Mouse (Mus musculus) brown adipose tissue, adult 24 weeks (tissue): ENCODE measurements at regions not wholly inside any gene's neighbourhood (a gene's known extent, or its start where the extent isn't known, plus 50 kb on each side); places are given as distances from the start of the nearest gene placed in this dataset.
"Not testable (repeated sequence)": the region's sequence is repeated elsewhere in the genome, so short reads cannot be mapped to it uniquely, and the experiment has no call there.

ENCODE experiments used
- H3K27ac ChIP-seq: fragments of 200-500 bp; replicated peaks from 2 replicates; pipeline ENCODE4 v1.5.1; 2012; ENCODE audit warnings: low read depth, mild to moderate bottlenecking, low read length
- H3K4me1 ChIP-seq: fragments of 200-500 bp; 2 replicates; pipeline ENCODE4 v1.6.1; 2012; ENCODE audit warnings: low read length, mixed read lengths; ENCODE audit not compliant: control insufficient read depth, insufficient read depth, insufficient read length
- H3K4me3 ChIP-seq: fragments of 200-500 bp; 2 replicates; pipeline ENCODE4 v1.5.1; 2012; ENCODE audit warnings: low read depth, mild to moderate bottlenecking, low read length, moderate library complexity; ENCODE audit not compliant: insufficient read depth

DNA sequence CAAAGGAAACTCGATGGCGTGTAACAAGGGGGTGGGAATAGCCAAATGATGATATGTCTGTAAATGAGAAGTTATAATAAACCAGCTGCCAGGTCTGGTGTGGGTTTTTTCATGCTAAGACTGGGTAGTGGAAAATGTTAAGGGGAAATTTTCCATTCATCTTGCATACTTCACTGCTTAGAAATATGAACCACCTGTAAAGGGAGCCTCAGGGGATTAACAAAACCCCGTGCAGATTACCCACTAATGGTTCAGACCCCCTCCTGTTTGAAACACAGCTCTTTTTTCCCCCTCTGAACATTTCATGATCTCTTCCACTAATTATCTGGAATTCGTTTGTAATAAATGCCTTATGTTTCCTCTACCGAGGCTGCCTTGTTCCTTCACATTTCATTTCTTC lies 446.0 kb upstream of the Hsf2 start:
- Histone ChIP-seq H3K4me3 (no peak overlapping the region), H3K27ac (no peak overlapping the region), H3K4me1 (no peaks in the 10 kb centered on the region)

DNA sequence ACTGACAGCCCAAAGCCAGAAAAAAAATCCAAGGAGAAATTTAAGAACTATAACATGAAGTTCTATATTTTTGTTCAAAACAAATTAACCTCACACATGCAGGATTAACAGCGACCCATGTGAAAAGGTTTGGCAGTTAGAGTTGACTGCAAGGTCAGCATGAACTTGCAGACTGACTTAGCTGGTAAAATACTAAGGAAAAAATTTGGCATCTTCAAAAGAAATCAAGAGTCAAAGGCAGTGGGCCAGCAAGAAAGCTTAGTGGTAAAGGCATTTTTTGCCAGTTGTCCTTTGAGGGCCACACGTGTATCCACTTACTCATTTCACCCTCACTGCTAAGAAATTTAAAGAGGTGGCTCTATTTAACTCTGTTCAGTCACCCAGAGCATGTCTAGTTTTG lies 440.2 kb upstream of the Hsf2 start:
- no peaks in the 10 kb centered on the region; the same call in 1 of the 2 replicates for H3K4me1 ChIP-seq
- H3K27ac ChIP-seq = no peak overlapping the region
- no peak overlapping the region for H3K4me3 ChIP-seq

DNA sequence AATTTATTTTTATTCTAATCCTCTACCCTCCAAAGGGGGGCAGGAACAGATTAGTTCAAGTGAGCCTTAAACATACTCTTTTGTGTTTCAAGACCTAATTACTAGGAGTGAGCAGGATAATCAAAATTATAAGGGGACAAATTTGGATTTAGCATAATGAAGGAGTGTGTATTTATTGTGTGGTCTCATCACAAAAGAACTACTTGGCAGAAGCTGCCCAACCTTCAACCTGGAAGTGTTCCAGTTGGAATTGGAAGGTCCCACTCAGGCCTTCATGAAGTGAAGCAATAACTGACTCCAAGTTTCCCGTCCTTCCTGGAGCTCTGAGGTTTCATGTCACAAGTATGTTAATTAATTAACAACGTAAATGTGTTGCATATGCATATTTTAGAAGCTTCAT lies 439.3 kb upstream of the Hsf2 start:
- H3K27ac ChIP-seq = peak overlapping the region; percentile 73
- H3K4me1 ChIP-seq = no peaks in the 10 kb centered on the region; the same call in 1 of the 2 replicates
- no peak overlapping the region for H3K4me3 ChIP-seq

DNA sequence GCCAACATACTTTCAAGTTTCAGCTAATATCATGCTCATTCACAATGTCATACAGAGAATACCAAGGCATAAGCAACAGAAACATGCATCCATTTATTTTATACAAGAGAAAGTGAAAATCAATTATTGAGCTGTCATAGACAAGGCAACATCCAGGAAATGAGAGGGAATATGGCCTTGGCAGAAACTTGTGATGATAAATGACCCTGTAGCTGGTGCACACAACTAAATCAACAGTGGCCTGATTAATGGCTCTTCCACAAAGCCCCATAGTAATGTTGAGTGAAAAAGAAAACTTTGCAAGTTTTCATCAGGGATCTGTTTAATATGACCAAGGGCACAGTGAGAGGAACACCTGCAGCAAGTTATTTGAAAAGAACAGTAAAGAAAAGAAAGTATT lies 438.5 kb upstream of the Hsf2 start:
- no peak overlapping the region for H3K27ac ChIP-seq

DNA sequence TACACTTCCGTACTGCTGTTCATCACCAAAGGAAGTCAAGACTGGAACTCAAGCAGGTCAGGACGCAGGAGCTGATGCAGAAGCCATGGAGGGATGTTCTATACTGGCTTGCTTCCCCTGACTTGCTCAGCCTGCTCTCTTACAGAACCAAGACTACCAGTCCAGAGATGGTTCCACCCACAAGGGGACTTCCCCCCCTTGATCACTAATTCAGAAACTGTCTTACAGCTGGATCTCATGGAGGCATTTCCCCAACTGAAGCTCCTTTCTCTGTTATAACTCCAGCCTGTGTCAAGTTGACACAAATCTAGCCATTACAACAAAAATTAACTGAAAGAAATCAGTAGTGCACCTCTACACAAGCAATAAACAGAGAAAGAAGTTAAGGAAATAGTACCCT lies 432.8 kb upstream of the Hsf2 start:
- not testable (repeated sequence) for H3K4me1 ChIP-seq, H3K27ac ChIP-seq, H3K4me3 ChIP-seq

More for the DNA sequence above, 438.5 kb upstream of the Hsf2 start:
- Histone ChIP-seq H3K4me1 (no peaks in the 10 kb centered on the region; the same call in 1 of the 2 replicates), H3K4me3 (no peak overlapping the region)

DNA sequence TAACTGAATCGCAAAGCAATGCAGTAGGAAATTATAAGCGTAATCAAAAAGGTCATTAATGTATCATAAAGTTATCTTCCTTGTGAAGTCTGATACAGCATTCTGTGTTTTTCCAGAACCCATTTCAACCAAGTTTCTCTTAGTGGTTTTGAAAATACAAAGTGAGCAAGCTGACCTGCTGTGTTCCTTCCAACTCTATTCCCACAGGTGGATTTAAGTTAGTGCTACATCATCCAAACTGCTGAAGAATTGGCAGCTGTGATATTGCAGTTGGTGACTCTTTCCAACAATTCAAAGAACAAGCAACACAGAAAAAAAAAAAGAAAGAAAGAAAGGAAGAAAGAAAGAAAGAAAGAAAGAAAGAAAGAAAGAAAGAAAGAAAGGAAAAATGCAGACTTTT lies 396.1 kb upstream of the Hsf2 start:
- H3K4me1 ChIP-seq = no peaks in the 10 kb centered on the region
- H3K4me3 ChIP-seq = no peak overlapping the region
- H3K27ac ChIP-seq = no peak overlapping the region

DNA sequence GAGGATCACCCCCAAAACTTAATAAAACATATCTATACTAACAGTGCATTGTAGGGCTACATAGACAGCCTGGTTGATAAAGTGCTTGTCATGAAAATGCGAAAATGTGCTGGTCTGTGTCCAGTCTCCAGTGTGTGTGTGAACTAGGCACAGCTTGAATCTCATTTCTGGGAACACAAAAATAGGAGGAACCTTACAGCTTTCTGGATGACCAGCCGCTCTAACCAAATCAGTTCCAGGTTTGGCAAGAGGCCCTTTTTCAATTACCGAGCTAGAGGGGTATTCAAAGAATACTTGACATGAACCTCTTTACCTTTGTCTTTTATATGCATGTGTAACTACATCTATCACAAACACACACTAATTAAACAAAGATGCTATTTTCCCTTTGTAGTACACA lies 390.3 kb upstream of the Hsf2 start:
- no peak overlapping the region for H3K27ac ChIP-seq
- no peak overlapping the region for H3K4me3 ChIP-seq
- H3K4me1 ChIP-seq = no peaks in the 10 kb centered on the region

DNA sequence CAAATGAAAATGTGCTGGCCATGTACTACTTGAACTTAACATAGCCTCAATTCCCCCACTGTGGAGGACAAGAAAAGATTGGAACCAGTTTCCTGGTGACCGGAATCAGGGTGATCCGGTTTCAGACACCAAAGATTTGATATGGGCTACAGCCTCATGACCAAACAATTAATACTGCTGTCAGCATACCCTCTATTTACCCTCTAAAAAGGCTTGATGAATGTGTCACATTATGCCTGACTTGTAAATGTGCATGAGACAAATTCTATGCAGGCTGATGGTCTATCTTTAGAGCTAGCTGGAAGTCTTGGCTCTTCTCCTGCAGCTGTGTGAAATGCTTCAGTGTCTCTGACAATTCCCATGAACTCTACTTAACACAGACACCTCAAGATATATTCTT lies 372.8 kb upstream of the Hsf2 start:
- H3K4me1 ChIP-seq = no peaks in the 10 kb centered on the region
- H3K4me3 ChIP-seq = no peak overlapping the region
- no peak overlapping the region for H3K27ac ChIP-seq

DNA sequence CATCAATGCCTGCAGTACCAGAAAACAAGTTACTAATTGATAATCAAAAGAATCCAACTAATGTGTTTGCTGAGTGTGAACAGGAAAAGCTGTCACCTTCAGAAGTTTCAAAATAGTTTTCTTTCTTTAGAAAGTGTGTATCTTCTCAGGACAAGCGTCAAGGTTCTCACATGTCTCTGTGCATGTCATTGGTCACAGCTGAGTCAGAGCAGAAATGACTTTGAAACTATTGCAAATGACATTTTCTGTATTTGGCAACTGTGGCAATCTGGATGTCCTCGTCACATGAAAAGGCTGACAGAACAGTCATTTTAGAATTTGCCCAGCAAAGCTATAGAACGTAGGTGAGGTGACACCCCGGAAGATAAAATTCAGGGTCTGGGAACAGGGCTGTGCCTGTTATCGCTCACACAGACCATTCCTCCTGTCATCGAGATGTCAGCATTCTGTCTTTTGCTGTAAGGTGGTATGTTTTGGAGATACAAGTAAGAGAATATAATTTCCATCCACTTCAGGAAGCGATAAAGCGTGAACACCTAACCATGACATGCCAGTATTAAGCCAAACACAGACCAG lies 371.4 kb upstream of the Hsf2 start:
- Histone ChIP-seq H3K4me3 (no peak overlapping the region), H3K4me1 (no peaks in the 10 kb centered on the region), H3K27ac (no peak overlapping the region)

DNA sequence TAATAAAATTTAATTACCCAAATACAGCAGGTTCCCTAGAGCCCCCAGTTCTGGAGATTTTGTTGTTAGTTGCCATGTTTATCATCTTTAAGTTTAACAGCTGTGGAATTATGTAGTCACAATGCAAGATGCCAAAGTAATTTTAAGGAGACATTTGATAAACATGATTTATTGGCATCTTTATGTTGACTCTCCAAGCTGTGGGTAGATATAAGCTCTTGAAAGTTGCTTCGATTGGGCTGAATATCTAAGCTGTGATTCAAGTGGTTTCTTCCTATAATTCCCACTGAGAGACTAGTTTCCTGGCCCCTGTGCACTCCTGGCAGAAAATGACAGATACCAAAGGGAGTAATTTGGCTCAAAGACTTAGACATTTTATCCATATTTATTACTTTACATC lies 364.7 kb upstream of the Hsf2 start:
- H3K27ac ChIP-seq = no peak overlapping the region
- no peaks in the 10 kb centered on the region for H3K4me1 ChIP-seq
- H3K4me3 ChIP-seq = no peak overlapping the region

DNA sequence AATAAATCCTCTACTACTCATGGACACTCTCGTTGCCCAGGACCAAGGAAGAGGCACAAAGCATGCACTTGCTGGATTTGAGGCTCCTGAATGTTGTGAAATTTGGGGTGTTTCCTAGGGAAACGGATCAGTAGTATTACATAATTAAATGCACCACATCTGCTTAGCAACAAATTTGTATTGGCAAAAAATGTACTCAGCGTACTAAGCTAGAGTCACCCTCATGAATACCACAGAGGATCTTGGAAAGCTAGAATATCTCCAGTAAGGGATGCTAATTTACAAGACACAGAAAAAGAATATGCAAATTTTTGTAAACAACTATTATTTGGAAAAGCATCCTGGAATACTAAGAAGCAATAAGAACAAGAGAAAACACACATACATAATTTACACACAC lies 359.0 kb upstream of the Hsf2 start:
- no peak overlapping the region for H3K4me3 ChIP-seq

DNA sequence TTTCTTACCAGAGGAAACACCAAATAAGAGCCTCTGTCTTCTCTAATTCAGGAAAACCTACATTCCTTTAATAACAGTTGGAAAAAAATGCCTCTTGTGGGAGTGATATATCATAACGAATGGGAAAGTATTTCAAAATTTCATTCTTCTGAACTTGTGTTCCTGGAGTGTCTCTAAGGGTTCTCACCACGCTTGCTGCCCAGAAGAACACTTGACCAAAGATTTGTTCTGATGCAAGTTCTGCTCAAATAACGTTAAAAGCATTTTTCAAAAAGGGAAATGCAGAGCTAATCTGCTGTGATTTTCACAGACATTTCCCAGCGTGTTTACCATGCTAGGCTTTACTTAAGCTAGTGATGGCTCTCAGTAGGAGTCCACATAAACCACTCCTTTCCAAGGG lies 329.8 kb upstream of the Hsf2 start:
- no peak overlapping the region; the same call in 1 of the 2 replicates for H3K27ac ChIP-seq
- no peak overlapping the region for H3K4me3 ChIP-seq
- H3K4me1 ChIP-seq = no peaks in the 10 kb centered on the region

More for the DNA sequence above, 359.0 kb upstream of the Hsf2 start:
- no peaks in the 10 kb centered on the region for H3K4me1 ChIP-seq
- H3K27ac ChIP-seq = no peak overlapping the region

DNA sequence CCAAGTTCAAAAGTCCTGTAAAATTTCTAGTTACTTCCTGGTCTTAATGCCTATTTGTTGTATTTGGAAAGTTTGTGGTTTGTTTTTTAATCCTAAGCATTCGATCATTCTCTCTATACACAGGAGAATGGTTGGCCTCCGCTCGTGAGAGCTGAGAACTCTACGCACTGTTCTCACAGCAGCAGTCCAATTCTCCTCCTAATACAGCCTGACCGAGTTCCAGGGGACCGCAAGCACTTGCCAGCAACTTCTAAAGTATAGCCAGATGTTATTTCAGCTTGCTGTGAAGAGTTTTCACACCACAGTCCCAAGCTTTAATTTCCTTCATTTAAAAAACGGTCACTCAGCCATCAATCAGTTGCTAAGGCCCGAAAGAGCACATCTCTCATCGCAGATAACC lies 329.3 kb upstream of the Hsf2 start:
- no peak overlapping the region for H3K4me3 ChIP-seq
- H3K4me1 ChIP-seq = no peaks in the 10 kb centered on the region
- peak overlapping the region; percentile 12; the same call in 1 of the 2 replicates for H3K27ac ChIP-seq

DNA sequence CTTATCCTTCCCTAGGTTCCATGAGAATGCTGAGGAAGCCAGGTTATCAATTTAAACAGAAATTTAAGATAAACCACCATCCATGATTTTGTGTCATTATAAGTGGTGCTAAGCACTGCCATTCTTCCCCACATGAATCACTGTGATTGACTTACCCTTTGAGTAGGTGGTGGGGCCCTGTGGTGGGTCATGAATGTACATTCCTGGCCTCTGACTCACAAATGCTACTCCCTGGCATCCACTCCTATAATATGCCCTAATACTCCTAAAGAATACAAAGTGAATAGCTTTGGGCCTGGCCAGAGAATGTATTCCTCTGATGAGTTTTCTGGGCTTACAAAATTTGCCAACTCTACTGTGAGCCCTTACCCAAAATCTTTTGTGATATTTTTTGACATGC lies 325.6 kb upstream of the Hsf2 start:
- Histone ChIP-seq H3K4me1 (no peaks in the 10 kb centered on the region), H3K4me3 (no peak overlapping the region), H3K27ac (no peak overlapping the region)

DNA sequence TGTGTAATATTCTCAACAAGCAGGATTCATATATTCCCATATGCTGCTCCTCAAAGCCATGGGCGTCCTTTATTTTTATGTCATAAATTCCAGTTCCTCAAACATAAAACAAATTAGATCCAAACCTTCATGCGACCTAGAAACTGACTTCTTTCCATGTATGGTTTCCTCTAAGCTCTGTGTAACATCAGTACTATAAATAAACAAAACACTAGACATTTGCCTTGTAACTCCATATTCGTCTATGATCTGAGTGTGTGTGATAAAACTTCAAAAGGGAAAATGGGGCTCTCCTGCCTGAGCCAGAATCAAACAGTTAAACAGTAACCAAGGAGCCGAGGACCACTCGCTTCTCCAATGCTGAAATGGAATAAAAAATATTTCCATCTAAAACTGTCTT lies 322.8 kb upstream of the Hsf2 start:
- Histone ChIP-seq H3K4me3 (no peak overlapping the region), H3K27ac (no peak overlapping the region), H3K4me1 (no peaks in the 10 kb centered on the region)

DNA sequence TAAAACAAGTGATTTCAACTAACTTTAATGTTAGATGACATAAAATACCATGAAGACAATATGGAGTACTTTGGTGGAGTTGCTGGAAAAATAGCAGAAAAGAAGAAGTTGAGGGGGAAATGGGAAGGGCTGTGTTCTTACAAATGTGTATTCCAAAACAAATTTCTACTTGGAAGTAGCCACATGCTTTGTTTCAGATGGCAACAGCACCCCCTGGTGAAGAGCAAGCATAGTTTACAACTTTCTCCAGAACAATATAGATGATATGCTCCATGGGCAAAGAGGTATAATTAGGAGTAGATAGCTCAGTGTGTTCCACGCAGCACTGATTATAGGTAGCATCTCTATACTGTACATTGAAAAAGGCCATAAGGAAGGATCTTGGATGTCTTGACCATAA lies 302.6 kb upstream of the Hsf2 start:
- Histone ChIP-seq H3K27ac (no peak overlapping the region), H3K4me3 (no peak overlapping the region), H3K4me1 (no peaks in the 10 kb centered on the region)

DNA sequence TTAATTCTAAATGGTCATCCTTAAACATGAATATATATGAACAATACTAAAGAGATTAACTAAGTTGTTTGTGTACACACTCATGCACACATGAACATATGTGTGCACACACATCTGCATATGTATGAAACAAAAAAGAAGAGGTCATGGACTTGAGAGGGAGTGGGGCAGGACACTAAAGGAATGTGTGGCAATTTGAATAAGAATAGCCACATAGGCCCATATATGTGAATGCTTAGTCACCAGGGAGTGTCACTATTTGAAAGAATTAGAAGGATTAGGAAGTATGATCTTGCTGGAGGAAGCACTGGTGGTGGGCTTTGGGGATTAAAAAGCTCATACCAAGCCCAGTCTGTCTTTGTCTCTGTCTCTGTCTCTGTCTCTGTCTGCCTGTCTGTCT lies 275.5 kb upstream of the Hsf2 start:
- no peak overlapping the region for H3K27ac ChIP-seq
- no peak overlapping the region for H3K4me3 ChIP-seq
- no peaks in the 10 kb centered on the region for H3K4me1 ChIP-seq
